Mouse (Mus musculus) limb, embryonic 12.5 days (tissue): ENCODE measurements around the gene Parp8. TPM values are rescaled to one million over a fixed set of nuclear protein-coding genes. Genes with fewer than 3 reads are reported as not detected.

Source experiments
- ATAC-seq: fragments of 200-750 bp; cut with Nextera tagmentation; 2 replicates; pipeline ENCODE4 v1.8.0; 2017; ENCODE audit warnings: low read depth, moderate TSS enrichment; ENCODE audit not compliant: insufficient number of reproducible peaks, insufficient read depth, low FRiP score, low TSS enrichment
- H3K27ac ChIP-seq: fragments of 300-500 bp; sonication (generic); 2 replicates; pipeline ENCODE4 v1.5.1; 2016; ENCODE audit warnings: mild to moderate bottlenecking, moderate library complexity
- H3K27me3 ChIP-seq: fragments of 300-500 bp; sonication (generic); 2 replicates; pipeline ENCODE4 v1.6.1; 2016; ENCODE audit warnings: mild to moderate bottlenecking, moderate library complexity
- H3K36me3 ChIP-seq: fragments of 300-500 bp; sonication (generic); 2 replicates; pipeline ENCODE4 v1.6.1; 2016; ENCODE audit warnings: mild to moderate bottlenecking, moderate library complexity
- H3K4me1 ChIP-seq: fragments of 300-500 bp; sonication (generic); replicated peaks from 2 replicates; pipeline ENCODE4 v1.6.1; 2016
- H3K4me2 ChIP-seq: fragments of 300-500 bp; sonication (generic); 2 replicates; pipeline ENCODE4 v1.6.1; 2016; ENCODE audit warnings: mild to moderate bottlenecking, moderate library complexity
- H3K4me3 ChIP-seq: fragments of 300-500 bp; sonication (generic); replicated peaks from 2 replicates; pipeline ENCODE4 v1.5.1; 2016; ENCODE audit warnings: mild to moderate bottlenecking
- H3K9ac ChIP-seq: fragments of 300-500 bp; sonication (generic); replicated peaks from 2 replicates; pipeline ENCODE4 v1.6.1; 2016; ENCODE audit warnings: mild to moderate bottlenecking, moderate library complexity
- H3K9me3 ChIP-seq: fragments of 300-500 bp; sonication (generic); 2 replicates; pipeline ENCODE4 v1.6.1; 2016; ENCODE audit warnings: mild to moderate bottlenecking, moderate library complexity
- WGBS: fragments of 180-500 bp; shearing (Covaris S2); methylation state at CpG from one replicate; pipeline ENCODE4 v1.1.7; 2016; 5-methylcytosine and 5-hydroxymethylcytosine counted together
- polyA plus RNA-seq: library from polyadenylated mRNA; unstranded; fragments of >200 nt; fragmentation: Nextera tagmentation; extraction: Ambion mirVana; gene quantifications from 2 replicates; pipeline ENCODE4 v1.2.1, GENCODE M21; 2016

The Parp8 gene
- polyA plus RNA-seq, 1 experiment from 2014 or later: 20.9 TPM

- no peak overlapping the region for H3K27ac ChIP-seq
- no peak overlapping the region for H3K4me2 ChIP-seq
- H3K9ac ChIP-seq: no peak overlapping the region
- no peaks in the 10 kb centered on the region for H3K4me1 ChIP-seq
- WGBS: 89% methylated on average over 5 of the region's 5 CpGs
- no peaks in the 10 kb centered on the region for H3K9me3 ChIP-seq
- no peaks in the 10 kb centered on the region for H3K36me3 ChIP-seq
- no peaks in the 10 kb centered on the region for H3K27me3 ChIP-seq
- H3K4me3 ChIP-seq: no peak overlapping the region
- ATAC-seq: no peak
Observed at GRCm38 (mm10) chr13:117033676-117034308, 8.5 kb upstream of the Parp8 start.

- H3K4me1 ChIP-seq: no peaks in the 10 kb centered on the region
- no peak overlapping the region for H3K27ac ChIP-seq
- no peak overlapping the region for H3K9ac ChIP-seq
- no peaks in the 10 kb centered on the region for H3K36me3 ChIP-seq
- no peak overlapping the region for H3K4me3 ChIP-seq
- no peaks in the 10 kb centered on the region for H3K27me3 ChIP-seq
- no peak overlapping the region for H3K4me2 ChIP-seq
- ATAC-seq: no peak
- 93% methylated on average over 1 of the region's 1 CpGs for WGBS
- H3K9me3 ChIP-seq: no peaks in the 10 kb centered on the region
Observed at GRCm38 (mm10) chr13:117032402-117032801, 7.1 kb upstream of the Parp8 start.

- no peaks in the 10 kb centered on the region for H3K36me3 ChIP-seq
- no peaks in the 10 kb centered on the region for H3K27me3 ChIP-seq
- no peak overlapping the region for H3K9ac ChIP-seq
- no peaks in the 10 kb centered on the region for H3K9me3 ChIP-seq
- H3K4me3 ChIP-seq: no peak overlapping the region
- ATAC-seq: no peak
- WGBS: 55% methylated on average over 6 of the region's 6 CpGs
- no peak overlapping the region for H3K4me2 ChIP-seq
- no peak overlapping the region for H3K27ac ChIP-seq
- peaks cover 5% of the 10 kb centered on the region for H3K4me1 ChIP-seq
Observed at GRCm38 (mm10) chr13:117031546-117031945, 6.2 kb upstream of the Parp8 start.

- no peak overlapping the region for H3K4me3 ChIP-seq
- 77% methylated on average over 5 of the region's 5 CpGs for WGBS
- ATAC-seq: no peak
- H3K27ac ChIP-seq: no peak overlapping the region
- no peak overlapping the region for H3K4me2 ChIP-seq
- H3K4me1 ChIP-seq: peaks cover 11% of the 10 kb centered on the region
- H3K36me3 ChIP-seq: no peaks in the 10 kb centered on the region
- H3K9ac ChIP-seq: no peak overlapping the region
- no peaks in the 10 kb centered on the region for H3K27me3 ChIP-seq
- no peaks in the 10 kb centered on the region for H3K9me3 ChIP-seq
Observed at GRCm38 (mm10) chr13:117028221-117028620, 2.9 kb upstream of the Parp8 start.

GRCm38 (mm10) chr13:117027336-117027735 lies 2.0 kb upstream of the Parp8 start:
- Histone ChIP-seq H3K9me3 (no peaks in the 10 kb centered on the region), H3K36me3 (no peaks in the 10 kb centered on the region), H3K4me1 (peaks cover 11% of the 10 kb centered on the region), H3K27me3 (no peaks in the 10 kb centered on the region), H3K4me3 (no peak overlapping the region), H3K27ac (no peak overlapping the region), H3K4me2 (no peak overlapping the region), H3K9ac (no peak overlapping the region)
- 80% methylated on average over 9 of the region's 9 CpGs for WGBS
- no peak for ATAC-seq

GRCm38 (mm10) chr13:117026276-117026780 lies 991 bp upstream of the Parp8 start:
- Histone ChIP-seq H3K36me3 (no peaks in the 10 kb centered on the region), H3K9me3 (no peaks in the 10 kb centered on the region), H3K4me2 (peak overlapping the region; percentile 72), H3K4me3 (peak overlapping the region; percentile 77), H3K4me1 (peaks cover 13% of the 10 kb centered on the region), H3K9ac (0 out of 2 replicates have a peak overlapping the region, but pooled peaks have one; percentile 35), H3K27me3 (no peaks in the 10 kb centered on the region), H3K27ac (peak overlapping the region; percentile 94; the same call in 1 of the 2 replicates)
- WGBS: 52% methylated on average over 7 of the region's 7 CpGs
- no peak for ATAC-seq

GRCm38 (mm10) chr13:117024916-117025225 lies 466 bp downstream of the Parp8 start:
- Histone ChIP-seq H3K9me3 (no peaks in the 10 kb centered on the region), H3K36me3 (no peaks in the 10 kb centered on the region), H3K4me3 (peak overlapping the region; percentile 77), H3K9ac (peak overlapping the region; percentile 92), H3K4me1 (peaks cover 17% of the 10 kb centered on the region), H3K4me2 (peak overlapping the region; percentile 72), H3K27me3 (no peaks in the 10 kb centered on the region), H3K27ac (peak overlapping the region; percentile 94)
- WGBS: 1% methylated on average over 18 of the region's 18 CpGs
- peak; percentile 53 for ATAC-seq

GRCm38 (mm10) chr13:117024127-117024915 lies 1.0 kb downstream of the Parp8 start:
- ATAC-seq: peak; percentile 74
- Histone ChIP-seq H3K4me2 (peak overlapping the region; percentile 72), H3K27me3 (no peaks in the 10 kb centered on the region), H3K4me1 (peaks cover 17% of the 10 kb centered on the region), H3K9ac (peak overlapping the region; percentile 92), H3K4me3 (peak overlapping the region; percentile 77), H3K36me3 (no peaks in the 10 kb centered on the region), H3K9me3 (no peaks in the 10 kb centered on the region), H3K27ac (peak overlapping the region; percentile 94)
- under 1% methylated on average over 61 of the region's 64 CpGs for WGBS

- peaks cover 17% of the 10 kb centered on the region for H3K4me1 ChIP-seq
- no peaks in the 10 kb centered on the region for H3K36me3 ChIP-seq
- H3K4me2 ChIP-seq: peak overlapping the region; percentile 72
- 10% methylated on average over 12 of the region's 12 CpGs for WGBS
- no peak for ATAC-seq
- H3K4me3 ChIP-seq: peak overlapping the region; percentile 77
- H3K9me3 ChIP-seq: no peaks in the 10 kb centered on the region
- no peaks in the 10 kb centered on the region for H3K27me3 ChIP-seq
- peak overlapping the region; percentile 94; the same call in 1 of the 2 replicates for H3K27ac ChIP-seq
- H3K9ac ChIP-seq: peak overlapping the region; percentile 92; the same call in 1 of the 2 replicates
Observed at GRCm38 (mm10) chr13:117023346-117024050, 1.8 kb downstream of the Parp8 start.

GRCm38 (mm10) chr13:117020631-117021030 lies 4.7 kb downstream of the Parp8 start:
- 64% methylated on average over 6 of the region's 6 CpGs for WGBS
- Histone ChIP-seq H3K27me3 (no peaks in the 10 kb centered on the region), H3K4me1 (peaks cover 5% of the 10 kb centered on the region), H3K4me3 (no peak overlapping the region), H3K27ac (no peak overlapping the region), H3K9me3 (no peaks in the 10 kb centered on the region), H3K36me3 (no peaks in the 10 kb centered on the region), H3K4me2 (no peak overlapping the region), H3K9ac (no peak overlapping the region)
- ATAC-seq: no peak

- WGBS: 92% methylated on average over 6 of the region's 6 CpGs
- no peak overlapping the region for H3K27ac ChIP-seq
- H3K9ac ChIP-seq: no peak overlapping the region
- no peaks in the 10 kb centered on the region for H3K36me3 ChIP-seq
- no peaks in the 10 kb centered on the region for H3K9me3 ChIP-seq
- no peak overlapping the region for H3K4me3 ChIP-seq
- peaks cover 5% of the 10 kb centered on the region for H3K4me1 ChIP-seq
- ATAC-seq: no peak
- no peaks in the 10 kb centered on the region for H3K27me3 ChIP-seq
- H3K4me2 ChIP-seq: no peak overlapping the region
Observed at GRCm38 (mm10) chr13:117018676-117019075, 6.7 kb downstream of the Parp8 start.
